Mouse (Mus musculus) neural tube, embryonic 13.5 days (tissue): ENCODE data around the gene Aprt. TPM values are rescaled to one million over a fixed set of nuclear protein-coding genes. Genes with fewer than 3 reads are reported as not detected.

Source experiments
- ATAC-seq: fragments of 200-750 bp; cut with Nextera tagmentation; 2 replicates; pipeline ENCODE4 v1.8.0; 2017; ENCODE audit warnings: low read depth, mild to moderate bottlenecking, moderate TSS enrichment, moderate library complexity
- H3K27ac ChIP-seq: fragments of 300-500 bp; sonication (generic); replicated peaks from 2 replicates; pipeline ENCODE4 v1.5.1; 2015; ENCODE audit warnings: moderate library complexity, mild to moderate bottlenecking, inconsistent platforms
- H3K27me3 ChIP-seq: fragments of 300-500 bp; sonication (generic); 2 replicates; pipeline ENCODE4 v1.6.1; 2015; ENCODE audit warnings: mild to moderate bottlenecking, inconsistent platforms
- H3K36me3 ChIP-seq: fragments of 300-500 bp; sonication (generic); 2 replicates; pipeline ENCODE4 v1.6.1; 2015; ENCODE audit warnings: mild to moderate bottlenecking, inconsistent platforms
- H3K4me1 ChIP-seq: fragments of 300-500 bp; sonication (generic); replicated peaks from 2 replicates; pipeline ENCODE4 v1.6.1; 2015; ENCODE audit warnings: inconsistent platforms
- H3K4me2 ChIP-seq: fragments of 300-500 bp; sonication (generic); 2 replicates; pipeline ENCODE4 v1.6.1; 2015; ENCODE audit warnings: inconsistent platforms, mild to moderate bottlenecking, moderate library complexity
- H3K4me3 ChIP-seq: fragments of 300-500 bp; sonication (generic); 2 replicates; pipeline ENCODE4 v1.5.1; 2015; ENCODE audit warnings: mild to moderate bottlenecking, inconsistent platforms
- H3K9ac ChIP-seq: fragments of 300-500 bp; sonication (generic); 2 replicates; pipeline ENCODE4 v1.6.1; 2015; ENCODE audit warnings: moderate library complexity, mild to moderate bottlenecking, inconsistent platforms
- H3K9me3 ChIP-seq: fragments of 300-500 bp; sonication (generic); 2 replicates; pipeline ENCODE4 v1.6.1; 2016; ENCODE audit warnings: inconsistent platforms
- WGBS: fragments of 180-500 bp; shearing (Covaris S2); methylation state at CpG from one replicate; pipeline ENCODE4 v1.1.7; 2015; 5-methylcytosine and 5-hydroxymethylcytosine counted together
- polyA plus RNA-seq: library from polyadenylated mRNA; unstranded; fragments of >200 nt; fragmentation: Nextera tagmentation; extraction: Ambion mirVana; gene quantifications from 2 replicates; pipeline ENCODE4 v1.2.1, GENCODE M21; 2015

The Aprt gene
- polyA plus RNA-seq, 1 experiment from 2014 or later = 161 TPM

DNA sequence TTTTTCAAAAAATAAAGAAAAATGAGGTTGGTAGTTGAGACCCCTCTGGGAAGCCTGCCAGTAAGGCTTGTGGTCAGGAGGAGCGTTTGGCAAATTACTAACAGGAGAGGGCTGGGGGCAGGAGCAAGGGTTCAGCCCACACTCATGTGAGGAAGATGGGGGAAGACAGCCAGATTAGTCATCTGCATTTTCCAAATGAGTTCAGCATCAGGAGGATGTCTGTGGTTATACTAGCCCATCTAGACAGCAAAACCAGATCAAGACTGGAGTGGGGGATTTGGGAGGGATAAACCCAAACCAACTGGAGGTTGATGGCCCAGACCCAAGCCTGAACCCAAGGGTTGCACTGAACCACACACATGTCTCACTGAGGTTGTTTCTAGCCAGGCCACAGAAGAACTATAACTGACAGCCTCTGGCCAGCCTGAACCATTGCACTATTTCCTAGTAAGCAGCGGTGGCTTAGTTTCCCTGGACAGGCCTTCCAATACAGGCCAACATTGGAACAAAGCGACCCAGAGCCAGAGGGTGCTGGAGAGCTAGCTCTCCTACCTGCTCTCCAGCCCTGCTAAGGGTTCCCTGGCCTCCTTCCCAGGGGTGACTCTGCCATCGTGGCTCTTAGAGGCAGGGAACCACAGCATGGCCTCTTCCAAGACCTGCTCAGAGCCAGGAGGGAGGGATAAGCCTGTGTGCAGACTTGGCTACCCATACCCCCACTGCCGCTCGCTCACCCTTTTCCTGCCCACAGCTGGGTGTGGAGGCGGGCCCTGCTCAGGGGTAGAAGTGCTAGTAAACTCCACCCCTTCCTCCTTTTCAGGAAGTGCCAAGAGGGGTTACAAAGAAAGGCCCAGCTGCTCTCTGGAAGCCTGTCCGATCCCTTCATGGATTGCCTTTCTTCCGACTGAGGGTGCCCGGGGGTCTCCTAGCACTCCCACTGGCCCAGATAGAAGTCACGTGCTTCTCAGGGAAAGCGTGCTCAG is 20.4 kb downstream of the Aprt start:
- peak overlapping the region; percentile 20; the same call in 1 of the 2 replicates for H3K27ac ChIP-seq
- no peak overlapping the region for H3K4me2 ChIP-seq
- no peak for ATAC-seq
- H3K4me1 ChIP-seq = peaks cover 11% of the 10 kb centered on the region; the same call in 1 of the 2 replicates
- H3K36me3 ChIP-seq = no peaks in the 10 kb centered on the region
- H3K9me3 ChIP-seq = no peaks in the 10 kb centered on the region
- H3K9ac ChIP-seq = no peak overlapping the region
- 57% methylated on average over 12 of the region's 12 CpGs for WGBS
- H3K27me3 ChIP-seq = peaks cover 10% of the 10 kb centered on the region
- no peak overlapping the region for H3K4me3 ChIP-seq

GRCm38 (mm10) chr8:122554786-122555185 is 21.9 kb downstream of the Aprt start:
- no peak for ATAC-seq
- Histone ChIP-seq H3K27me3 (peaks cover 25% of the 10 kb centered on the region), H3K4me2 (no peak overlapping the region), H3K27ac (no peak overlapping the region), H3K4me3 (no peak overlapping the region), H3K9ac (no peak overlapping the region), H3K4me1 (peaks cover 22% of the 10 kb centered on the region; the same call in 1 of the 2 replicates), H3K9me3 (no peaks in the 10 kb centered on the region), H3K36me3 (no peaks in the 10 kb centered on the region)
- 84% methylated on average over 6 of the region's 6 CpGs for WGBS

DNA sequence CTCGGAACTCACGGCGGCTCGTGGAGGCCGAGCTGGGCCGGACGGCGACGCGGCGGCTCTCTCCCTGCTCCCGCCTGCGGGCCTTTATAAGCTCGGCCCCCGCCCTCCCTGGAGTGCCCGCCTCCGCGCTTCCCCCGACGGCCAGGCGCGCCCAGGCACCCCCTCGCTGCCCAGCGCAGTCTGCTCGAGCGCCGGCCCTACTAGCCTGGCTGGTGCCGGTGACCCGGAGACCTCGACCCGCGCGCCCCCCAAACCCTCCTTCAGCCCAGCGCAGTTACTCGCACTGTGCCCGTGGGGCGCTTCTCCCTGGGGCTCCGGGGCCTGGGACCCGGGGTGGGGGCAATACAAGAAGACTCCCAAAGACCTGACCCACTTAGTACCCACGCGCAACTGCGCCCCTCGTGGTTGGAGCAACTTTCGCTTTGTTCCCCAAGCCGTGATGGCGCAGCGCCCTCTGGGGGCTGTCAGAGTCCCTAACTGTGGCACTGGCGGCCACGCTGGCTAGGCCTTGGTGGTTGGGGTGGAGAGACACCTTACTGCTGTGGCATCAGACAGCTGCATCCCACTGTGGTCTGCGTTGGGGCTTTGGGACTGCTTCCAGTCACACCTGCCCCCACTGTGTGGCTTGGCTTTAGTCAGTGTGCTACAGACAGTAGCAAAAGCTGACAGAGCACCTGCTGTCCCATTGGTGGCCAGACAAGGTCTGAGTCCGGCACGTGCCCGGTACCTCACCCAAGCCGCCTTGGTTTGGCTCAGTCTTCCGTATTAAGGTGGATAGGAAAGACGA is 25.3 kb downstream of the Aprt start, which contains the start of gene Piezo1:
Gene Piezo1 (minus strand): TSS at position 65 of the 787 bp plus-strand sequence.
- ATAC-seq = peak; percentile 53
- Histone ChIP-seq H3K27me3 (peaks cover 45% of the 10 kb centered on the region), H3K9ac (peak within 1 kb of the TSS; percentile 71), H3K27ac (peak within 1 kb of the TSS; percentile 33; the same call in 1 of the 2 replicates), H3K36me3 (no peaks in the 10 kb centered on the region), H3K4me1 (peaks cover 18% of the 10 kb centered on the region; the same call in 1 of the 2 replicates), H3K4me3 (peak within 1 kb of the TSS; percentile 53), H3K4me2 (peak within 1 kb of the TSS; percentile 80), H3K9me3 (no peaks in the 10 kb centered on the region)
- 16% methylated on average over 36 of the region's 56 CpGs for WGBS

DNA sequence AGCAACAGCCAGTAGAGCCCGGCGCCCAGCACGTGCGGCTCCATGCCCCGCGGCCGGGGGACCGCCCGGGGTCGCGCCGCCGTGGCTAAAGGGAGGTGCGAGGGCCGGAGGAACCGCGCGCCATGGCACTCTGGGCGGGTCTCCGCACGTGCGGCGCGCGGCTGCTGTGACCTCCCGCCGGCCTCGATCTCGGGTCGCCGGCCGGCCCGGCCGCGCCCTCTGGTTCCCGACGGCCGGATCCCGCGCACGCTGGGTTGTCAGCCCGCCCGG is 25.8 kb downstream of the Aprt start:
- Histone ChIP-seq H3K4me1 (peaks cover 18% of the 10 kb centered on the region; the same call in 1 of the 2 replicates), H3K9ac (peak overlapping the region; percentile 71), H3K4me3 (peak overlapping the region; percentile 53), H3K27me3 (peaks cover 45% of the 10 kb centered on the region), H3K9me3 (no peaks in the 10 kb centered on the region), H3K4me2 (peak overlapping the region; percentile 80), H3K36me3 (no peaks in the 10 kb centered on the region), H3K27ac (peak overlapping the region; percentile 33; the same call in 1 of the 2 replicates)
- under 1% methylated on average over 40 of the region's 43 CpGs for WGBS
- ATAC-seq = peak; percentile 59; the same call in 1 of the 2 replicates

DNA sequence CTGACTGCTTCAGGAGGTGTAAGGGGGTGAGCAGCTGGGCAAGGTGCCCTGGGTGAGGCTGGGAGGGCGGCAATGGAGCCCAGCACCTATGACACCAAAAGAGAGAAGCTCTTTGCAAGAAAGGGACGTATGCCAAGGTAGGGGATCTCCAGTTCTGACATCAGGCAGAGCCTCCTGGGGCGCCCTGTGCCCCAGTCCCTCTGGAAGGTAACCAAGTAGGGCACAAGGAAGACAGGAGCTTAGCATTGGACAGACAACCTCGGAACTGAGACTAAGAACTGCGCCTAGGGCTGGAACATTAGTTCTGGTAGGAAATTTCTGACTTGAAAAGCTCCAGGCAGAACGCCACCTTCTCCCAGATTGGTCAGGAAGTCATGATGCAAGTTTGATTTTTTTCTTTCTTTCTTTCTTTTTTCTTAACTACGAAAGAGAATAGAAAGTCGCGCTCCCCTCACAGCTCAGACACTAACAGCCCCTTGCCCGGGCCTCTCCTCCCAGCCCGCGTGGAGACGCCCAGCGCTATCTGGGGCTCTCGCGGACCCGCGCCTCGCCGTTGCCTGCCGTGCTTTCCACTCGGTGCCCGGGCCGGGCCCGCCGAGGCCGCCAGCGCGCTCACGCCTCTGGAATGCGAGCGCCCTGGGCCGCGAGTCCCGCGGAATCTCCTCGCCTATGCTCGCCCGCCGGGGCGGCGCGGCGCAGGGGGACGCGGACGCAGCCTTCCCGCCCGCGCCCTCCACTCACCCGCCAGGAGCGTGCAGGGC is 26.3 kb downstream of the Aprt start:
- H3K4me1 ChIP-seq = peaks cover 18% of the 10 kb centered on the region; the same call in 1 of the 2 replicates
- 5% methylated on average over 52 of the region's 52 CpGs for WGBS
- peak overlapping the region; percentile 80 for H3K4me2 ChIP-seq
- no peaks in the 10 kb centered on the region for H3K36me3 ChIP-seq
- no peak; the same call in 1 of the 2 replicates for ATAC-seq
- peak overlapping the region; percentile 53 for H3K4me3 ChIP-seq
- peak overlapping the region; percentile 33; the same call in 1 of the 2 replicates for H3K27ac ChIP-seq
- peak overlapping the region; percentile 71 for H3K9ac ChIP-seq
- H3K9me3 ChIP-seq = no peaks in the 10 kb centered on the region
- peaks cover 45% of the 10 kb centered on the region for H3K27me3 ChIP-seq

DNA sequence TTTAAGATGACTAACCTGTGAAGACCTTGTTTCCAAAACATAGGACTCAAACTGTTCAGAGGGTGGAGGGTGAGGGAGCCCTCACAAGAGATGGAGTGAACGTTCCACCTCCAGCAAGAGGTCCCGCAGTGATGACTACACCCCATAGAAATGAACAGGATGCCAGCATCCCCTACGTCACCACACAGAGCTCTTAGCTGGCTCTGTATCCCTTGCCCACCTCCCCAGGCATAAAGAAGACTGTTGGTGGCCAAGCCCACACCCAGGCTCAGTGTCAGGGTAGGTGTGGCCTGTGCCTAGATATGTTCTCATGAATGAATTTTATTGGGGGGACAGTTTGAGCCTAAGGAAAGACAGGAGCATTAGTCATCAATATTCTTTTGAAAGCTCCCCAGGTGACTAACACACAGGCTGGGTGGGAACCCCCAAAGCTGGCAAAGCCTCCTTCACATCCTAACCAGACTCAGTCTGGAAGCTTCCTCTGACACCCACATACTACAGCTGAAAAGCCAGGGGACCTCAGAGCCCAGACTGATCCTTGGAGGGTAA is 27.7 kb downstream of the Aprt start:
- H3K27ac ChIP-seq = no peak overlapping the region
- 78% methylated on average over 3 of the region's 3 CpGs for WGBS
- H3K27me3 ChIP-seq = peaks cover 45% of the 10 kb centered on the region
- no peaks in the 10 kb centered on the region for H3K36me3 ChIP-seq
- no peak overlapping the region for H3K4me3 ChIP-seq
- peaks cover 18% of the 10 kb centered on the region; the same call in 1 of the 2 replicates for H3K4me1 ChIP-seq
- H3K4me2 ChIP-seq = peak overlapping the region; percentile 80
- H3K9ac ChIP-seq = no peak overlapping the region
- no peaks in the 10 kb centered on the region for H3K9me3 ChIP-seq
- no peak for ATAC-seq

DNA sequence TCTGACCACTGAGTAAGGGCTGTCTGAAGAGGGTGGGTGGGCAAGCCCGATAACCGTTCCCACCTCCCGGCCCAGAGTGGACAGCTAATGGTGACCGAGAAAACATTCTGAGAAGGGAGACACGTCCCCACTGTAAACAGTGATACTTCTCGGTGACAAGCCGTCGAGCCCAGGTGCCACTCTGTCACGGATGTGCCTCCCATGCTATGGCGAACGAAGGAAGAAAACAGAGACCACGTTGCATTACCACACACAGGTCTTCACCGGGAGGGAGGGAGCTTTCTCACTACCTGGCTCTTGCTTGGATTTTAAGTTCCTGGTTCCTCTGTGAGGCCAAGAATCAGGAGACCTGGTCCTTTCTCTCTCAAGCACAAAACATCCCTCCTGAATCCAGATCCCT is 28.4 kb downstream of the Aprt start:
- Histone ChIP-seq H3K4me3 (no peak overlapping the region), H3K4me2 (no peak overlapping the region), H3K9ac (no peak overlapping the region), H3K27me3 (peaks cover 45% of the 10 kb centered on the region), H3K27ac (no peak overlapping the region), H3K9me3 (no peaks in the 10 kb centered on the region), H3K4me1 (peaks cover 18% of the 10 kb centered on the region; the same call in 1 of the 2 replicates), H3K36me3 (no peaks in the 10 kb centered on the region)
- WGBS = 60% methylated on average over 13 of the region's 13 CpGs
- no peak for ATAC-seq

GRCm38 (mm10) chr8:122547815-122548214 is 28.9 kb downstream of the Aprt start:
- H3K4me1 ChIP-seq = peaks cover 18% of the 10 kb centered on the region; the same call in 1 of the 2 replicates
- H3K27me3 ChIP-seq = peaks cover 45% of the 10 kb centered on the region
- no peak overlapping the region for H3K27ac ChIP-seq
- no peaks in the 10 kb centered on the region for H3K36me3 ChIP-seq
- WGBS = 31% methylated on average over 5 of the region's 5 CpGs
- H3K9ac ChIP-seq = no peak overlapping the region
- ATAC-seq = no peak
- no peak overlapping the region for H3K4me3 ChIP-seq
- no peaks in the 10 kb centered on the region for H3K9me3 ChIP-seq
- H3K4me2 ChIP-seq = no peak overlapping the region

DNA sequence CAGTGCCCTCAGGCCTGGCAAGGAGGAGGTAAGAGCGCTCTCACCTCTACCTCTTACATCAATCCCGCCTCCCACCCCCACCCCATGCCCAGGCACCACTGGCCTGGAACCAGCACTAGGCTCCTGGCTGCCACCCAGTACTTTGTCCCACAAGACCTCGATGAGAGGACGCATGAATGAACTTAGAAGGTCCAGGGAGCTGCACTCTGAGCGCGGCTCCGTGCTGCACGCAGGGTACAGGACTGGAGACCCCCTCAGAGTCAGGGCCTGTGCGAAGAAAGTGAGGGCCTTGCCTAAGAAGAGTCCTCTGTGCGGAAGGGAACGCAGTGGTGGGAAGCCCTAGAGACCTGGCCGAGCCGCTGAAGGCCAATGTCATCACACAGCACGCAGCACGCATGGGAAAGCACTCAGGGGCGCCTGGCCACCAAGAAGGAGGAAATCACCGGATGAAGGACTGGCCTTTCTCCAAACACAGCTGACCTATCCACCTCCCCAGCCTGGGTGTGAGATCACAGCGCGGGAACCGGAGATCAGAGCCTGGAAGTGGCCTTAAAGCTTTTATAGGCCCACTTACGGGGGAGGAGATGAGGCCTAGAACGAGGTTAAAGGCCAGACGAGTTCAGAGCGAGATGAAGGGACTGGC is 29.8 kb downstream of the Aprt start:
- no peaks in the 10 kb centered on the region for H3K36me3 ChIP-seq
- peaks cover 41% of the 10 kb centered on the region for H3K27me3 ChIP-seq
- H3K9me3 ChIP-seq = no peaks in the 10 kb centered on the region
- no peak overlapping the region for H3K27ac ChIP-seq
- no peak for ATAC-seq
- peak overlapping the region; percentile 13; the same call in 1 of the 2 replicates for H3K4me2 ChIP-seq
- WGBS = 60% methylated on average over 24 of the region's 24 CpGs
- H3K4me1 ChIP-seq = peaks cover 18% of the 10 kb centered on the region; the same call in 1 of the 2 replicates
- no peak overlapping the region for H3K4me3 ChIP-seq
- no peak overlapping the region for H3K9ac ChIP-seq

- no peaks in the 10 kb centered on the region for H3K36me3 ChIP-seq
- 92% methylated on average over 6 of the region's 7 CpGs for WGBS
- H3K9ac ChIP-seq = no peak overlapping the region
- H3K27me3 ChIP-seq = peaks cover 34% of the 10 kb centered on the region
- ATAC-seq = no peak
- H3K27ac ChIP-seq = no peak overlapping the region
- no peaks in the 10 kb centered on the region for H3K9me3 ChIP-seq
- no peak overlapping the region for H3K4me3 ChIP-seq
- no peak overlapping the region for H3K4me2 ChIP-seq
- H3K4me1 ChIP-seq = peaks cover 17% of the 10 kb centered on the region; the same call in 1 of the 2 replicates
Measured at GRCm38 (mm10) chr8:122546066-122546755, 30.5 kb downstream of the Aprt start.
